Mouse (Mus musculus) lung, adult 2 months (tissue): ENCODE data around the gene Kcnh1.

Source experiments
- CTCF ChIP-seq: fragments of 200-500 bp; IDR thresholded peaks from 2 replicates; pipeline ENCODE4 v1.5.1; 2011; ENCODE audit warnings: mild to moderate bottlenecking, low read length, control low read depth; ENCODE audit not compliant: insufficient read depth
- POLR2A ChIP-seq: fragments of 200-500 bp; IDR thresholded peaks from 2 replicates; pipeline ENCODE4 v1.6.1; 2011; ENCODE audit warnings: low read depth, mild to moderate bottlenecking, control low read depth, low read length, borderline replicate concordance; ENCODE audit errors: extremely low read depth

GRCm38 (mm10) chr1:192520836-192521435 is 330.4 kb downstream of the Kcnh1 start:
- TF ChIP-seq CTCF (no peak), POLR2A (no peak)
